In genomic region chrX:73053860-73054563, GRCm38 (mm10) we compare ENCODE assay signal across 8 mouse cellular contexts. TPM values are rescaled to one million over a fixed set of nuclear protein-coding genes. Genes with fewer than 3 reads are reported as not detected.
DNase-seq lines count a peak whose midpoint lies in the region; ATAC-seq lines count a peak whose summit lies in the region.

No protein-coding gene starts in this region.

- WGBS in forebrain, embryonic 15.5 days = 13% methylated on average over 14 of the region's 14 CpGs
- 17% methylated on average over 14 of the region's 14 CpGs for WGBS in large intestine, adult 2 months
- 20% methylated on average over 14 of the region's 14 CpGs for WGBS in liver, embryonic 16.5 days (ENCODE audit: insufficient replicate concordance)
- 13% methylated on average over 14 of the region's 14 CpGs for WGBS in neural tube, embryonic 13.5 days

- DNase-seq in ES-CJ7 (ENCODE audit: low read depth, low spot score) = peak; percentile 90
- peak; percentile 93 for DNase-seq in cerebellum, adult 11 months
- DNase-seq in heart, postnatal 14 days = peak; percentile 90 to 96
- DNase-seq in large intestine, adult 2 months (ENCODE audit: low read depth, low spot score) = peak; percentile 54
- DNase-seq in telencephalon, adult 2 months (ENCODE audit: low read depth, low spot score) = peak; percentile 85

- peak; percentile 98 for ATAC-seq in forebrain, embryonic 15.5 days (replicated peaks)
- ATAC-seq in liver, embryonic 16.5 days (ENCODE audit: low read depth) = peak; percentile 79
- ATAC-seq in neural tube, embryonic 13.5 days (ENCODE audit: low read depth) = peak; percentile 97

- no peaks in the 10 kb centered on the region for H3K36me3 ChIP-seq in forebrain, embryonic 15.5 days
- H3K36me3 ChIP-seq in liver, embryonic 16.5 days (ENCODE audit: control insufficient read depth, insufficient read depth) = no peaks in the 10 kb centered on the region
- H3K36me3 ChIP-seq in neural tube, embryonic 13.5 days = no peaks in the 10 kb centered on the region

- no peaks in the 10 kb centered on the region for H3K27me3 ChIP-seq in forebrain, embryonic 15.5 days
- H3K27me3 ChIP-seq in liver, embryonic 16.5 days (ENCODE audit: control insufficient read depth, insufficient read depth, low read depth, low read length) = no peaks in the 10 kb centered on the region
- no peaks in the 10 kb centered on the region for H3K27me3 ChIP-seq in neural tube, embryonic 13.5 days

- intact Hi-C loops in heart, postnatal 14 days (cut with DNase I) = loop anchor here (5.0 to 10.0 kb wide), 4 partner anchors 401 to 1358 kb away; partner anchors contain the start of gene Haus7

- H3K4me3 ChIP-seq in forebrain, embryonic 15.5 days = no peak overlapping the region
- no peak overlapping the region for H3K4me3 ChIP-seq in liver, embryonic 16.5 days (ENCODE audit: low read depth, low read length)
- H3K4me3 ChIP-seq in neural tube, embryonic 13.5 days = no peak overlapping the region

- H3K4me1 ChIP-seq in forebrain, embryonic 15.5 days = no peaks in the 10 kb centered on the region
- no peaks in the 10 kb centered on the region for H3K4me1 ChIP-seq in liver, embryonic 16.5 days (ENCODE audit: control insufficient read depth, low read depth, low read length)
- no peaks in the 10 kb centered on the region for H3K4me1 ChIP-seq in neural tube, embryonic 13.5 days (replicated peaks)

- 0 out of 2 replicates have a peak overlapping the region, but pooled peaks have one; percentile 12 for H3K4me2 ChIP-seq in forebrain, embryonic 15.5 days (replicated peaks)
- peak overlapping the region; percentile 18; the same call in 1 of the 2 replicates for H3K4me2 ChIP-seq in liver, embryonic 16.5 days (ENCODE audit: low read depth, low read length)
- H3K4me2 ChIP-seq in neural tube, embryonic 13.5 days = peak overlapping the region; percentile 27

- no peak overlapping the region for H3K9ac ChIP-seq in forebrain, embryonic 15.5 days (replicated peaks)
- H3K9ac ChIP-seq in liver, embryonic 16.5 days (ENCODE audit: low read depth, low read length) = no peak overlapping the region
- no peak overlapping the region for H3K9ac ChIP-seq in neural tube, embryonic 13.5 days

- no peaks in the 10 kb centered on the region for H3K9me3 ChIP-seq in forebrain, embryonic 15.5 days
- H3K9me3 ChIP-seq in liver, embryonic 16.5 days (replicated peaks; ENCODE audit: control insufficient read depth, low read length) = no peaks in the 10 kb centered on the region
- no peaks in the 10 kb centered on the region for H3K9me3 ChIP-seq in neural tube, embryonic 13.5 days

- no peak overlapping the region; the same call in 1 of the 2 replicates for H3K27ac ChIP-seq in forebrain, embryonic 15.5 days (replicated peaks)
- H3K27ac ChIP-seq in liver, embryonic 16.5 days (ENCODE audit: low read length) = no peak overlapping the region
- peak overlapping the region; percentile 42 for H3K27ac ChIP-seq in neural tube, embryonic 13.5 days (replicated peaks)

RNA-seq across cellular contexts. Expression of gene Pnma3, which starts 10.6 kb away (rescaled TPM):
- 2.1 and 2.4 TPM in 2 replicates for polyA plus RNA-seq in forebrain, embryonic 15.5 days (2015; fragmentation: Nextera tagmentation; extraction: Ambion mirVana)
- total RNA-seq in heart, postnatal 14 days (2021) = not detected
- polyA plus RNA-seq in large intestine, adult 2 months (2012; rRNA removed) = 0.04 and 0.10 TPM in 2 replicates
- polyA plus RNA-seq in liver, embryonic 16.5 days (2015; fragmentation: Nextera tagmentation; extraction: Ambion mirVana) = not detected in 2 replicates
- 2.0 and 2.3 TPM in 2 replicates for polyA plus RNA-seq in neural tube, embryonic 13.5 days (2015; fragmentation: Nextera tagmentation; extraction: Ambion mirVana)

RNA-seq across cellular contexts. Expression of gene Pnma5, which starts 17.1 kb away (rescaled TPM):
- not detected in 2 replicates for polyA plus RNA-seq in forebrain, embryonic 15.5 days (2015; fragmentation: Nextera tagmentation; extraction: Ambion mirVana)
- total RNA-seq in heart, postnatal 14 days (2021) = under 1 TPM in 1 of 2 experiments, not detected in 1; 0.24 TPM
- not detected in 2 replicates for polyA plus RNA-seq in large intestine, adult 2 months (2012; rRNA removed)
- polyA plus RNA-seq in liver, embryonic 16.5 days (2015; fragmentation: Nextera tagmentation; extraction: Ambion mirVana) = 0.04 TPM in 1 of 2 replicates, not detected in the other
- not detected in 2 replicates for polyA plus RNA-seq in neural tube, embryonic 13.5 days (2015; fragmentation: Nextera tagmentation; extraction: Ambion mirVana)

RNA-seq across cellular contexts. Expression of gene Xlr4a, which starts 28.3 kb away (rescaled TPM):
- polyA plus RNA-seq in forebrain, embryonic 15.5 days (2015; fragmentation: Nextera tagmentation; extraction: Ambion mirVana) = 0.23 and 1.1 TPM in 2 replicates
- 1 to 10 TPM in 1 of 2 experiments, not detected in 1; 2.7 TPM for total RNA-seq in heart, postnatal 14 days (2021)
- polyA plus RNA-seq in large intestine, adult 2 months (2012; rRNA removed) = 0.32 TPM in 2 replicates
- 0.97 and 1.1 TPM in 2 replicates for polyA plus RNA-seq in liver, embryonic 16.5 days (2015; fragmentation: Nextera tagmentation; extraction: Ambion mirVana)
- 0.50 and 0.70 TPM in 2 replicates for polyA plus RNA-seq in neural tube, embryonic 13.5 days (2015; fragmentation: Nextera tagmentation; extraction: Ambion mirVana)

RNA-seq across cellular contexts. Expression of gene Xlr3a, which starts 42.9 kb away (rescaled TPM):
- 2.2 and 2.7 TPM in 2 replicates for polyA plus RNA-seq in forebrain, embryonic 15.5 days (2015; fragmentation: Nextera tagmentation; extraction: Ambion mirVana)
- 1 to 10 TPM in 1 of 2 experiments, not detected in 1; 1.1 TPM for total RNA-seq in heart, postnatal 14 days (2021)
- 0.55 and 0.92 TPM in 2 replicates for polyA plus RNA-seq in large intestine, adult 2 months (2012; rRNA removed)
- polyA plus RNA-seq in liver, embryonic 16.5 days (2015; fragmentation: Nextera tagmentation; extraction: Ambion mirVana) = 3.6 and 3.8 TPM in 2 replicates
- 1.9 and 5.6 TPM in 2 replicates for polyA plus RNA-seq in neural tube, embryonic 13.5 days (2015; fragmentation: Nextera tagmentation; extraction: Ambion mirVana)
